In the genomic region with DNA sequence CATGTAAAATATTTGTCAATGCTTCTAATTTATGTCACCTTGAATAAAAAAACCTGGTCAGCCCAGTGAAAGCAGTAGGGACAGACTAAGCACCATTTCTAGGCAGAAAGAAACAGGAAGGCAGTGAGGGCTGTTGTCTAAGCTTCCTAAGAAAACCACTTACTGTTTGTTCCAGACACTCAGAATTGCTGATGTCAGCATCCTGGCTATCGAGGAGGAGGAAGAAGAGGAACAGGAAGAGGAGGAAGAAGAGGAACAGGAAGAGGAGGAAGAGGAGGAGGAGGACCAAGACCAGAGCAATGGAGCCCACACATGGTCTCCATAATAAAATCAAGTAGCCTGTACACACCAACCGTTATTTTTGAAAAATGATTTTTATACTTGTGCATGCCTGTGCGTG, we compare ENCODE assay signal across 23 mouse cellular contexts. TPM values are rescaled to one million over a fixed set of nuclear protein-coding genes. Genes with fewer than 3 reads are reported as not detected.
"Had no signal": no experiment of that assay in that cellular context is flagged by ENCODE, and none has a peak within 500 bp of the region (broad histone marks: within the 10 kb centered on the region; RNA-seq: fewer than 3 reads in every experiment).

No protein-coding gene starts in this region.

- H3K4me2 ChIP-seq: liver, embryonic 12.5 days; liver, embryonic 15.5 days; lung, embryonic 15.5 days; midbrain, embryonic 13.5 days had no signal

- H3K4me1 ChIP-seq: liver, embryonic 12.5 days; lung, embryonic 15.5 days had no signal

- H3K27ac ChIP-seq: kidney, postnatal 0 days; layer of hippocampus, adult 2 months; liver, embryonic 12.5 days; lung, embryonic 15.5 days; midbrain, embryonic 13.5 days had no signal

- H3K9ac ChIP-seq: liver, embryonic 12.5 days; liver, embryonic 15.5 days; lung, embryonic 15.5 days; midbrain, embryonic 13.5 days had no signal

- H3K27me3 ChIP-seq: liver, embryonic 12.5 days; liver, embryonic 15.5 days; lung, embryonic 15.5 days; midbrain, embryonic 13.5 days had no signal

- ATAC-seq: intestine, postnatal 0 days; liver, embryonic 12.5 days; midbrain, embryonic 13.5 days; midbrain, embryonic 16.5 days had no signal

- H3K4me3 ChIP-seq: layer of hippocampus, adult 2 months; liver, embryonic 12.5 days; liver, embryonic 15.5 days; lung, embryonic 15.5 days; midbrain, embryonic 13.5 days; myocyte had no signal

- H3K9me3 ChIP-seq: liver, embryonic 12.5 days; liver, embryonic 15.5 days; lung, embryonic 15.5 days; midbrain, embryonic 13.5 days had no signal

- DNase-seq: kidney, adult 2 months; kidney, postnatal 25 days; layer of hippocampus, adult 9-11 months; lung, adult 18-20 months; lung, postnatal 10 days; lung, postnatal 36 days; thymus, adult 18-20 months; thymus, postnatal 14 days had no signal

RNA-seq across cellular contexts. Expression of a gene that starts 36.3 kb away (rescaled TPM):
- total RNA-seq: layer of hippocampus, adult 2 months; layer of hippocampus, postnatal 25 days; left cerebral cortex, adult 18-20 months; monocyte, adult 5-6 weeks had no signal
- polyA plus RNA-seq: myocyte had no signal

RNA-seq across cellular contexts. Expression of a gene that starts 43.0 kb away (rescaled TPM):
- total RNA-seq: layer of hippocampus, adult 2 months; layer of hippocampus, postnatal 25 days; left cerebral cortex, postnatal 36 days; monocyte, adult 5-6 weeks had no signal
- polyA plus RNA-seq: lung, embryonic 15.5 days; neural tube, embryonic 11.5 days; neural tube, embryonic 14.5 days had no signal
